Mouse (Mus musculus): ENCODE measurements around the gene Hemk1. TPM values are rescaled to one million over a fixed set of nuclear protein-coding genes. Genes with fewer than 3 reads are reported as not detected.

Hemk1 gene
- total RNA-seq, 2 experiments from 2014 or later: 19.7 to 21.2 TPM

DNA sequence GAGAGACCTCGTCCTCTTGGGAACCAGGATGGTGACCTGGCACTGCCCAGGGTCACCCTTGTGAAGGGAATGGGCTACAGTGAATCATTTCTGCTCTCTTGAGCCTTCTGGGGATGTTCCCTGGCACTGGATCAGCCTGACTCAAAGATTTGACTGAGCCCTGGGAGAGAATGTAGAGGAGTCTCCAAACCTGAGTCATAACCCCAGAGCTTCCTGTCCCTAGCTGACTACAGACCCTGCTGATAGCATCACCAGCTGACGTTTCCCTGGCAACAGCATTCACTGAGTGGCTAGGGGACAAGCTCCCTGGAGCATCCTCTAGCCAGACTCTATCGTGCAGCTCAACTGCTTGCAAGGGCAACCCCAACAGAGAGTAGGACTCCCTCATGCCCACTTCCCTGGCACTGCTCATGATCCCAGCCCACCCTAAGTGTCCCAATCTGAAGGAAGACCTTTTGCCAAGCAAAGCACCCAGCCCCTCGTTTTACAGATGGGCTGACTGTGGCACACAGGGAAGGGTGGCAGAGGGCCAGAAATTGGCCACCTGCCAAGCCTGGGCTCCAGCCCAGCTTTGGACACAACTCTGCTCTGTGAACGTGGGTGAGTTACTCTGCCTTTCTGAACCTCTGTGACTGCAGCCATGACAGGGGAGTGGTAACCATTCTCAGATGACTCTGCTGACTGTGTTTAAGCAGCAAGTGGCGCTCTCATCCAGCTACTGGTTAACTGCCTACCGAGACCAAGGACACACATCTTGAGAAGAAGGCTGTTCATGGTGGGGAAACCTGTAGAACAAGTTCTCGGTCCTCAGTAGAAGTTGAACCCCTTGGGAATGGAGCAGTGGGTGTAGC, 59.4 kb downstream of the Hemk1 start:
- peak; percentile 50 to 60 for DNase-seq
- intact Hi-C loops (cut with DNase I): no loop called here

DNA sequence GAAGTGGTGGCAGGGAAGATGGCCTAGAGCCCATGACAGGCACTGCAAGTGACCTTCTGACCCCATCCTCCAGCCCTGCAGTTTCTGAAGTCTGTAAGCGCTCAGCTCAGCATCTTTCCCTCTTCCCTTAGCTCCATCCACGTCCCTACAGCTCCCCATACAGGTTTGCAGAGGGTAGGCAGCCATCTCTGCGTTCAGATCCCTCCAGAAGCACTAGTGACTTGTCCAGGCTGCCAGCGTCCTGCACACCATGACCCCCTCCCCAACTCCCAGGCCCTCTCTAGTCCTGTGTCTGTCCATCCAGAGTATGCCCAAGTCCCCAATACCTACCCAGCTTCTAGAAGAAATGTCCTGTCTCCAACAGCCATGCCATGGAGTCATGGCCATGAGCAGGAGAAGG, 60.0 kb downstream of the Hemk1 start:
- intact Hi-C loops (cut with DNase I): no loop called here
- no peak for DNase-seq

DNA sequence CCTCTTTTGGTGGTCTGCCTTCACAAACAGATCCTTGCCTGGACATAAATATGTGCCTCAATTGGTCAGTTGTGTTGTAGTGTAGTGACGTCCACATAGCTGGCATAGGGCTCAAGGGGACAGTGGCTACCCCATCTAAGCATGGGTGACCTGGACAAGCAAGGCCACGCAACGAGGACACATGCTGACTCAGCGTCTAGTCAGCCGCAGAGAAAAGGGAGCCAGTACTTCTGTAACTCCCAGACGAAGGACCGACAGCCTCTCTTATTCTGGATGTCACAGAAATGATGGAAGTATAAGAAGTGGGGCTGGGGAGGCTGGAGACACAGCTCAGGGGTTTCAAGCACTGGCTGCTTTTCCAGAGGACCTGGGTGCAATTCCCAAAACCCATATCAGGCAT, 60.5 kb downstream of the Hemk1 start:
- DNase-seq: no peak
- intact Hi-C loops (cut with DNase I): no loop called here

Other genes with a start within 250 kb of the Hemk1 start
- gene Dock3, start 106.4 kb downstream of the Hemk1 start, total RNA-seq (2021): 1 to 10 TPM in 1 of 2 experiments, under 1 TPM in 1; 0.63 to 1.6 TPM
- gene Mapkapk3, start 48.5 kb downstream of the Hemk1 start, total RNA-seq (2021): 10 to 100 TPM; 29.5 to 31.4 TPM
- gene Cish, start 42.3 kb downstream of the Hemk1 start, total RNA-seq (2021): 100 to 1,000 TPM; 232 TPM
- gene 6430571L13Rik, start 2.3 kb upstream of the Hemk1 start, total RNA-seq (2021): 1 to 10 TPM; 7.0 to 7.4 TPM
- 10 to 100 TPM in 1 of 2 experiments, 1 to 10 TPM in 1; 5.0 to 10.5 TPM for gene Cacna2d2, start 61.3 kb upstream of the Hemk1 start, total RNA-seq (2021)
- 10 to 100 TPM; 23.1 to 23.7 TPM for gene Tmem115, start 195.6 kb upstream of the Hemk1 start, total RNA-seq (2021)
- 1 to 10 TPM; 3.4 to 4.9 TPM for gene Cyb561d2, start 203.8 kb upstream of the Hemk1 start, total RNA-seq (2021)
- 10 to 100 TPM; 13.6 to 17.1 TPM for gene Nprl2, start 203.9 kb upstream of the Hemk1 start, total RNA-seq (2021)
- not detected for gene Zmynd10, start 208.9 kb upstream of the Hemk1 start, total RNA-seq (2021)
- gene Rassf1, start 213.2 kb upstream of the Hemk1 start, total RNA-seq (2021): 10 to 100 TPM; 23.6 to 24.5 TPM
- gene Tusc2, start 224.9 kb upstream of the Hemk1 start, total RNA-seq (2021): 10 to 100 TPM; 27.5 to 27.9 TPM
- gene Hyal2, start 229.6 kb upstream of the Hemk1 start, total RNA-seq (2021): 10 to 100 TPM; 35.8 to 43.1 TPM
- gene Hyal1, start 238.6 kb upstream of the Hemk1 start, total RNA-seq (2021): 1 to 10 TPM; 3.9 to 5.2 TPM
- 10 to 100 TPM; 15.5 to 16.6 TPM for gene Naa80, start 240.5 kb upstream of the Hemk1 start, total RNA-seq (2021)
- gene Hyal3, start 242.5 kb upstream of the Hemk1 start, total RNA-seq (2021): under 1 TPM; 0.31 to 0.49 TPM
- 10 to 100 TPM; 36.7 to 47.1 TPM for gene Ifrd2, start 249.3 kb upstream of the Hemk1 start, total RNA-seq (2021)